Mouse (Mus musculus): ENCODE data around the gene Itpripl1.

- TF ChIP-seq CTCF (conservative IDR thresholded peaks at IDR 0.05; ENCODE audit: low read length) (no peak), POU5F1 (IDR thresholded peaks at IDR 0.05; ENCODE audit: borderline replicate concordance, low read length) (no peak), NANOG (IDR thresholded peaks at IDR 0.05; ENCODE audit: borderline replicate concordance, low read length) (no peak)
Observed at GRCm38 (mm10) chr2:127139094-127139493, 4.1 kb downstream of the Itpripl1 start.

Measured in E14TG2a.4 (cell line).